Mouse (Mus musculus) G1E (cell line): ENCODE data around the gene Tmtc2. TPM values are rescaled to one million over a fixed set of nuclear protein-coding genes. Genes with fewer than 3 reads are reported as not detected.

Experiments used
- ATAC-seq: 2 replicates; pipeline ENCODE4 v1.8.0; 2016; ENCODE audit warnings: mild to moderate bottlenecking; ENCODE audit not compliant: insufficient number of reproducible peaks, poor library complexity, low FRiP score, severe bottlenecking; ENCODE audit errors: extremely low read depth
- DNase-seq: peaks from one replicate; pipeline ENCODE4 v3.0.0; 2012; ENCODE audit warnings: low spot score
- H3K27me3 ChIP-seq: 2 replicates; pipeline ENCODE4 v1.6.1; 2012; ENCODE audit warnings: mild to moderate bottlenecking, low read length, inconsistent platforms; ENCODE audit not compliant: insufficient read depth
- H3K36me3 ChIP-seq: replicated peaks from 2 replicates; pipeline ENCODE3; 2012; ENCODE audit warnings: mild to moderate bottlenecking, inconsistent platforms
- H3K4me1 ChIP-seq: 2 replicates; pipeline ENCODE4 v1.6.1; 2012; ENCODE audit warnings: low read depth, low read length, inconsistent platforms, mixed read lengths; ENCODE audit not compliant: insufficient read depth
- H3K4me3 ChIP-seq: 2 replicates; pipeline ENCODE4 v1.5.1; 2012; ENCODE audit warnings: low read depth, mild to moderate bottlenecking, inconsistent platforms, low read length, moderate library complexity, mixed read lengths
- H3K9me3 ChIP-seq: replicated peaks from 2 replicates; pipeline ENCODE4 v1.6.1; 2012; ENCODE audit warnings: inconsistent platforms
- CTCF ChIP-seq: IDR thresholded peaks from 2 replicates; pipeline ENCODE4 v1.5.1; 2012; ENCODE audit warnings: low read depth, low read length, inconsistent platforms, mixed read lengths
- GATA1 ChIP-seq: IDR thresholded peaks from 2 replicates; pipeline ENCODE4 v1.6.1; 2012; ENCODE audit warnings: borderline replicate concordance, low read length, inconsistent platforms, mixed read lengths
- GATA2 ChIP-seq: IDR thresholded peaks from 2 replicates; pipeline ENCODE4 v1.6.1; 2012; ENCODE audit warnings: low read depth, low read length, inconsistent platforms, borderline replicate concordance
- POLR2AphosphoS5 ChIP-seq: IDR thresholded peaks from 2 replicates; pipeline ENCODE4 v1.6.1; 2012; ENCODE audit warnings: low read depth, low read length, inconsistent platforms; ENCODE audit not compliant: insufficient replicate concordance
- TAL1 ChIP-seq: conservative IDR thresholded peaks from 2 replicates; pipeline ENCODE4 v1.6.1; 2012; ENCODE audit warnings: low read depth, low read length, inconsistent platforms, mixed read lengths
- polyA plus RNA-seq: library from polyadenylated mRNA; stranded (reverse); fragments of >175 nt; gene quantifications from 2 replicates; pipeline ENCODE4 v1.2.3, GENCODE M21; 2012
- total RNA-seq, 2 experiments: library from RNA; stranded (forward) in 1 of 2; stranded (reverse) in 1 of 2; fragments of 200-1000 nt in 1 of 2; fragments of >200 nt in 1 of 2; fragmentation: Nextera tagmentation in 1 of 2; gene quantifications; 2 replicates each; pipeline ENCODE4 v1.2.3; 2014 to 2017

The Tmtc2 gene
- total RNA-seq (2014; fragmentation: Nextera tagmentation): 14.4 and 15.2 TPM in 2 replicates
- 5.3 and 6.0 TPM in 2 replicates for total RNA-seq (2017)
- polyA plus RNA-seq: 0.75 and 0.86 TPM in 2 replicates

- no peaks in the 10 kb centered on the region for H3K9me3 ChIP-seq
- TF ChIP-seq GATA2 (no peak), GATA1 (no peak), TAL1 (no peak)
- no peaks in the 10 kb centered on the region for H3K27me3 ChIP-seq
- peak; percentile 82 for DNase-seq
- peak within 1 kb of the TSS; percentile 81 for H3K4me3 ChIP-seq
- peak; percentile 58 for ATAC-seq
- H3K4me1 ChIP-seq: peaks cover 72% of the 10 kb centered on the region
- H3K36me3 ChIP-seq: peaks cover 2% of the 10 kb centered on the region
Measured at GRCm38 (mm10) chr10:105573908-105574694, at the start of gene Tmtc2. Gene Tmtc2, minus strand, starts transcription at chr10:105574451.

GRCm38 (mm10) chr10:105612117-105612516 is 37.9 kb upstream of the Tmtc2 start:
- TF ChIP-seq TAL1: no peak
- no peak for TF ChIP-seq POLR2AphosphoS5
- no peak for TF ChIP-seq CTCF
- no peak for TF ChIP-seq GATA1
- no peak for TF ChIP-seq GATA2
- DNase-seq (no peak), ATAC-seq (no peak)
- Histone ChIP-seq H3K36me3 (no peaks in the 10 kb centered on the region), H3K4me3 (no peak overlapping the region), H3K27me3 (no peaks in the 10 kb centered on the region), H3K4me1 (no peaks in the 10 kb centered on the region), H3K9me3 (no peaks in the 10 kb centered on the region)

GRCm38 (mm10) chr10:105598826-105599225 is 24.6 kb upstream of the Tmtc2 start:
- ATAC-seq (no peak), DNase-seq (no peak)
- Histone ChIP-seq H3K4me3 (no peak overlapping the region), H3K9me3 (no peaks in the 10 kb centered on the region), H3K36me3 (no peaks in the 10 kb centered on the region), H3K4me1 (no peaks in the 10 kb centered on the region), H3K27me3 (peaks cover 6% of the 10 kb centered on the region; the same call in 1 of the 2 replicates)
- TF ChIP-seq TAL1: no peak
- TF ChIP-seq GATA1: no peak
- no peak for TF ChIP-seq GATA2
- TF ChIP-seq CTCF: no peak
- TF ChIP-seq POLR2AphosphoS5: no peak

- DNase-seq (no peak), ATAC-seq (no peak; the same call in 1 of the 2 replicates)
- no peaks in the 10 kb centered on the region for H3K9me3 ChIP-seq
- no peak overlapping the region for H3K4me3 ChIP-seq
- H3K36me3 ChIP-seq: no peaks in the 10 kb centered on the region
- TF ChIP-seq GATA1 (no peak), POLR2AphosphoS5 (no peak), CTCF (no peak), GATA2 (no peak), TAL1 (no peak)
- H3K27me3 ChIP-seq: peaks cover 6% of the 10 kb centered on the region; the same call in 1 of the 2 replicates
- H3K4me1 ChIP-seq: no peaks in the 10 kb centered on the region
Measured at GRCm38 (mm10) chr10:105597226-105597625, 23.0 kb upstream of the Tmtc2 start.

DNA sequence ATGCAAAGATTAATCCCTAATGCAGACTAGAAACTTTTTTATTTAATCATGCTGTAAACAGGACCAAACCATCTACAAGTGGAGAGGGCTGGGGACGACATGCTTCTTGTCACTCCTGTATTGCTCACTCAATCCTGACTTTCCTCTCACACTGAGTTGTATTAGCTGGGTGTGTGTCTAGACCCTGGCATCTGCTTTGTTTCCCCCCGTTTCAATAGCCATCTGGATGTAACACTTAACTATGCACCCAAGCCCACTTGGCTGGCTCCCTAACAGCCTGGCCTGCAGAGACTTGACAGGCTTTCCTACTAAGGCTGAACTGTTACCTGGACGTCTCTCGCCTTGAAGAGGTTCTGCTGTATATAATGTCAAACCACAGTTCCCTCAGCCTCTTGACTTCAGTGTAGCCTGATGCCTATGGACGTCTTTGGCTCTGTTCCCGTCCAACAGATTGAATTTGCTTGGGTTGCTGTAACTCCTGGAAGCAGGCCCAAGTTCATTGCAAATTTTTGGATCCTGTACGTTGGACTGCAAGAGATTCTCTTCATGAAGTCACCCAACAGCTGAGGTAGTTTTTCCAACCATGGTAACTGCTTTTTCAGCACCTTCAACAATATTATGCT is 21.3 kb upstream of the Tmtc2 start:
- Histone ChIP-seq H3K4me1 (no peaks in the 10 kb centered on the region), H3K36me3 (no peaks in the 10 kb centered on the region), H3K4me3 (no peak overlapping the region), H3K27me3 (peaks cover 6% of the 10 kb centered on the region; the same call in 1 of the 2 replicates), H3K9me3 (no peaks in the 10 kb centered on the region)
- ATAC-seq: no peak
- no peak for DNase-seq
- TF ChIP-seq CTCF (no peak), POLR2AphosphoS5 (no peak), TAL1 (no peak), GATA1 (no peak), GATA2 (no peak)

DNA sequence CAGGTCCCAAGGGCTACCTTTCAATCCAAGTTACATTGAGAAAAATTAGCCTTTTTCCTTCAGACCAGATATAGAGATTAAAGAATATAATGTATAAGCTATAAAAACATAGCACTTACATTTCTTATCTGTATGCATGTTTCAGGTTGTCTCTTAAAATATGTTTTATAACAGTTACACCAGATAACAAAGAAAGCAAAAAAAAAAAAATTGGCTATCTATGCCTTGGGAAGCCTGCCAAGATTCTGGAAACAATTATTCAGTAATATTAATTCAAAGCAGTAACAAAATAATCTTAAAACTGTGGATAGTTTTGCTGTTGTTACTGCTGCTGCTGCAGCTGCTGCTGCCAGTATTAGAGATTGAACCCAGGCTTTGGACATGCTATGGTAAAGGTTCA is 13.9 kb upstream of the Tmtc2 start:
- Histone ChIP-seq H3K36me3 (no peaks in the 10 kb centered on the region), H3K4me1 (no peaks in the 10 kb centered on the region), H3K4me3 (no peak overlapping the region), H3K9me3 (no peaks in the 10 kb centered on the region), H3K27me3 (0 out of 2 replicates have a peak, but pooled peaks cover 6% of the 10 kb centered on the region)
- TF ChIP-seq CTCF (no peak), GATA1 (no peak), GATA2 (no peak)
- ATAC-seq (no peak; the same call in 1 of the 2 replicates), DNase-seq (no peak)
